Mouse (Mus musculus): ENCODE data around the gene Bahcc1.

GRCm38 (mm10) chr11:120250991-120251949, 18.5 kb downstream of the Bahcc1 start:
- no peak for TF ChIP-seq ETS1 (conservative IDR thresholded peaks at IDR 0.05; ENCODE audit: low read depth, low read length)
- TF ChIP-seq CTCF (conservative IDR thresholded peaks at IDR 0.05 in 1 of 2, IDR thresholded peaks at IDR 0.05 in 1 of 2; ENCODE audit: low read depth in 2 of 2, low read length in 2 of 2) = peak in 1 of 2 experiments; percentile 47; a peak in 2 of 4 replicates
- TF ChIP-seq POLR2AphosphoS2 (IDR thresholded peaks at IDR 0.05; ENCODE audit: low read depth, low read length) = no peak
- no peak for TF ChIP-seq E2F4 (IDR thresholded peaks at IDR 0.05; ENCODE audit: insufficient replicate concordance, low read depth, low read length)
